Mouse (Mus musculus): Measurements from ENCODE around the gene Syt15. TPM values are rescaled to one million over a fixed set of nuclear protein-coding genes. Genes with fewer than 3 reads are reported as not detected.

Gene Syt15
- polyA plus RNA-seq, 1 experiment from 2014 or later: 1.2 TPM

- Histone ChIP-seq H3K4me2 (replicated peaks) (no peak overlapping the region), H3K4me3 (replicated peaks) (no peak overlapping the region), H3K36me3 (no peaks in the 10 kb centered on the region), H3K4me1 (no peaks in the 10 kb centered on the region), H3K27me3 (peaks cover 2% of the 10 kb centered on the region; the same call in 1 of the 2 replicates), H3K27ac (replicated peaks) (no peak overlapping the region), H3K9me3 (replicated peaks) (no peaks in the 10 kb centered on the region), H3K9ac (no peak overlapping the region)
- no peak for ATAC-seq (ENCODE audit: insufficient number of reproducible peaks, low FRiP score, low TSS enrichment, low read depth)
- WGBS: 62% methylated on average over 6 of the region's 6 CpGs
Measured at GRCm38 (mm10) chr14:34207996-34208395, 11.4 kb upstream of the Syt15 start.

GRCm38 (mm10) chr14:34208651-34209050 lies 10.7 kb upstream of the Syt15 start:
- no peaks in the 10 kb centered on the region for H3K9me3 ChIP-seq (replicated peaks)
- H3K36me3 ChIP-seq: no peaks in the 10 kb centered on the region
- no peak overlapping the region for H3K27ac ChIP-seq (replicated peaks)
- 44% methylated on average over 2 of the region's 2 CpGs for WGBS
- H3K4me2 ChIP-seq (replicated peaks): no peak overlapping the region
- no peaks in the 10 kb centered on the region for H3K27me3 ChIP-seq
- H3K4me1 ChIP-seq: no peaks in the 10 kb centered on the region
- no peak for ATAC-seq (ENCODE audit: insufficient number of reproducible peaks, low FRiP score, low TSS enrichment, low read depth)
- H3K4me3 ChIP-seq (replicated peaks): no peak overlapping the region
- H3K9ac ChIP-seq: no peak overlapping the region

DNA sequence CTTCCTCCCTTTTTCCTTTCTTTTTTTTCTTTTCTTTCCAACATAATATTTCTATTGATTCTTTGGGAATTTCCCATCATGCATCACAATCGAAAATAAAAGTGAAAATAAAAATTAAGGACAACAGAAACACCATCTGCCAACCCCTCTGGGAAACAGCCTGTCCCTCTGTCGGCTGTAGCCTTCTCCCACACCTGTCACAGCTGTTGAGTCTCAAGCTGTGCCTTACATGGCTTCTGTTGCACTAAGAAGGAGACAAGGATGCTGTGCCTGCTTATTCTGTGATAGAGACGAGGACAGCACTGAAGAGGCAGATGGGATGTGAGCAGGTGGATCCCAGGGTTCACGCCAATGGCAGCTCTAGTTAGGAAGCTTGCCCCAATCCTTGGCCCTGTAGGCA lies 10.3 kb upstream of the Syt15 start:
- Histone ChIP-seq H3K9me3 (replicated peaks) (no peaks in the 10 kb centered on the region), H3K27ac (replicated peaks) (no peak overlapping the region), H3K27me3 (no peaks in the 10 kb centered on the region), H3K4me2 (replicated peaks) (no peak overlapping the region), H3K4me3 (replicated peaks) (no peak overlapping the region), H3K4me1 (no peaks in the 10 kb centered on the region), H3K36me3 (no peaks in the 10 kb centered on the region), H3K9ac (no peak overlapping the region)
- no peak for ATAC-seq (ENCODE audit: insufficient number of reproducible peaks, low FRiP score, low TSS enrichment, low read depth)
- 53% methylated on average over 4 of the region's 4 CpGs for WGBS

- Histone ChIP-seq H3K4me3 (replicated peaks) (no peak overlapping the region), H3K9me3 (replicated peaks) (no peaks in the 10 kb centered on the region), H3K36me3 (no peaks in the 10 kb centered on the region), H3K27me3 (no peaks in the 10 kb centered on the region), H3K9ac (no peak overlapping the region), H3K27ac (replicated peaks) (no peak overlapping the region), H3K4me1 (no peaks in the 10 kb centered on the region), H3K4me2 (replicated peaks) (no peak overlapping the region)
- ATAC-seq (ENCODE audit: insufficient number of reproducible peaks, low FRiP score, low TSS enrichment, low read depth): no peak
- WGBS: 89% methylated on average over 4 of the region's 4 CpGs
Measured at GRCm38 (mm10) chr14:34209942-34210341, 9.5 kb upstream of the Syt15 start.

- no peak overlapping the region for H3K27ac ChIP-seq (replicated peaks)
- H3K4me2 ChIP-seq (replicated peaks): no peak overlapping the region
- no peak for ATAC-seq (ENCODE audit: insufficient number of reproducible peaks, low FRiP score, low TSS enrichment, low read depth)
- no peak overlapping the region for H3K9ac ChIP-seq
- H3K9me3 ChIP-seq (replicated peaks): no peaks in the 10 kb centered on the region
- H3K4me1 ChIP-seq: peaks cover 5% of the 10 kb centered on the region
- whole genome bisulfite sequencing: 68% methylated on average over 6 of the region's 6 CpGs
- H3K36me3 ChIP-seq: no peaks in the 10 kb centered on the region
- H3K27me3 ChIP-seq: peaks cover 20% of the 10 kb centered on the region
- no peak overlapping the region for H3K4me3 ChIP-seq (replicated peaks)
Measured at GRCm38 (mm10) chr14:34215451-34216127, 3.8 kb upstream of the Syt15 start.

DNA sequence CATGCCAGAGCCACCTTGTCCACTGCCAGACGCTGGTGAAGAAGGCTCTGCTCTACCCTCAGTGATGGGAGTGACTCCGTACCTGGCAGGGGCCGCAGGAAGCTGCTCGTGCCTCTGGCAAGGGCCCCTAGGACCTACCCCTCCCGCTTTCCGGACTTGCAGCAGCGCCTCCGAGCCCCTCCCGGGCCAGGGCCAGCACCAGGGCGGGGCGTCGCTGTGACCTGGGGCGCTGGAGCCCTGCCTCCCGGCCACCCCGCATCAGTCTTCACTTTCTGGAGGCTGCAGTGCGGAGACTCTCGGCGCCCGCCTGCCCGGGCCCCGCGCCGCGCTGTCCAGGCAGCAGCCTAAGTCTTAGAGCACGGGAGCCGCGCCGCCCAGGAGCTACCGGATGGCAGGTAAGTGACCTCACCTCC lies 397 bp downstream of the Syt15 start:
- Histone ChIP-seq H3K9ac (no peak overlapping the region), H3K4me2 (replicated peaks) (peak overlapping the region; percentile 54), H3K27ac (replicated peaks) (no peak overlapping the region), H3K27me3 (peaks cover 30% of the 10 kb centered on the region), H3K4me3 (replicated peaks) (peak overlapping the region; percentile 29), H3K9me3 (replicated peaks) (no peaks in the 10 kb centered on the region), H3K36me3 (no peaks in the 10 kb centered on the region), H3K4me1 (peaks cover 5% of the 10 kb centered on the region)
- 3% methylated on average over 29 of the region's 29 CpGs for WGBS
- ATAC-seq (ENCODE audit: insufficient number of reproducible peaks, low FRiP score, low TSS enrichment, low read depth): no peak

- Histone ChIP-seq H3K4me2 (replicated peaks) (peak overlapping the region; percentile 54; the same call in 1 of the 2 replicates), H3K9me3 (replicated peaks) (no peaks in the 10 kb centered on the region), H3K4me1 (peaks cover 5% of the 10 kb centered on the region), H3K27ac (replicated peaks) (no peak overlapping the region), H3K36me3 (no peaks in the 10 kb centered on the region), H3K27me3 (peaks cover 30% of the 10 kb centered on the region), H3K9ac (no peak overlapping the region), H3K4me3 (replicated peaks) (no peak overlapping the region)
- no peak for ATAC-seq (ENCODE audit: insufficient number of reproducible peaks, low FRiP score, low TSS enrichment, low read depth)
- 78% methylated on average over 5 of the region's 5 CpGs for WGBS
Measured at GRCm38 (mm10) chr14:34220426-34220825, 1.0 kb downstream of the Syt15 start.

DNA sequence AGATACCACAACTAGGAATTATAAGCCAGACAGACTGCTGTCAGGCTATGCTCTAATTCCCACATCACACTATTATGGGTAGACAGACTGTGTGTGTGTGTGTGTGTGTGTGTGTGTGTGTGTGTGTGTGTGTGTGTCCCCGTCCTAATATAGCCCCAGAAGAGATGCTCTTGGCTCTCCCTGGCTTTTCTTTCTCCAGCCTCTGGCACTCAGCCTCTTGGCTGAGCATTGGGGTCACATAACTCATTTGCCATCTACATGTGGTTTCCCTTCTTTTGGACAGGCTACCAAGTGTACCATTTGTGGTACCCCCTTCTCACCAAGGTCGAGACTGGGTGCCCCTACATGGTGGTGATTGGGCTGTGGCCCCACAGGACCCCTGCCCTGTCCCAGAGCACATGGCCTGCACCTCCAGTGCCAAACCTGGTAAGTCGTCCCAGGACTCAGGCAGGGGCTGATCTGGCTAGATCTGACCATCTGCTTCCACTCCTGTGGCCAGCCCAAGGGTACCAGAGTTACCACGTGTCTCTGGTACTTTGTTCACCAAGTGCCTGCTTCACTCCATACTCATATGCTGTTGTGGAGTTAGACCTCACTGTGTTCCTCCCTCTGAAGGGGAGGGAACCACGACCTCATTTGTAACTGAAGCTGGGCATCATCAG lies 2.2 kb downstream of the Syt15 start:
- H3K27ac ChIP-seq (replicated peaks): no peak overlapping the region

GRCm38 (mm10) chr14:34223362-34223898 lies 4.0 kb downstream of the Syt15 start:
- no peak overlapping the region for H3K27ac ChIP-seq (replicated peaks)
- no peak for ATAC-seq (ENCODE audit: insufficient number of reproducible peaks, low FRiP score, low TSS enrichment, low read depth)
- no peak overlapping the region for H3K4me3 ChIP-seq (replicated peaks)
- H3K9ac ChIP-seq: no peak overlapping the region
- 70% methylated on average over 5 of the region's 5 CpGs for WGBS
- H3K4me1 ChIP-seq: peaks cover 5% of the 10 kb centered on the region
- peaks cover 30% of the 10 kb centered on the region for H3K27me3 ChIP-seq
- no peaks in the 10 kb centered on the region for H3K9me3 ChIP-seq (replicated peaks)
- no peaks in the 10 kb centered on the region for H3K36me3 ChIP-seq
- no peak overlapping the region for H3K4me2 ChIP-seq (replicated peaks)

More for the DNA sequence above, 2.2 kb downstream of the Syt15 start:
- Histone ChIP-seq H3K4me3 (replicated peaks) (no peak overlapping the region), H3K4me1 (peaks cover 5% of the 10 kb centered on the region), H3K27me3 (peaks cover 30% of the 10 kb centered on the region), H3K4me2 (replicated peaks) (no peak overlapping the region), H3K9me3 (replicated peaks) (no peaks in the 10 kb centered on the region), H3K36me3 (no peaks in the 10 kb centered on the region), H3K9ac (no peak overlapping the region)
- no peak for ATAC-seq (ENCODE audit: insufficient number of reproducible peaks, low FRiP score, low TSS enrichment, low read depth)
- WGBS: 52% methylated on average over 5 of the region's 5 CpGs

GRCm38 (mm10) chr14:34225986-34226385 lies 6.6 kb downstream of the Syt15 start:
- Histone ChIP-seq H3K9me3 (replicated peaks) (no peaks in the 10 kb centered on the region), H3K4me2 (replicated peaks) (no peak overlapping the region), H3K9ac (no peak overlapping the region), H3K27ac (replicated peaks) (no peak overlapping the region), H3K4me3 (replicated peaks) (no peak overlapping the region), H3K36me3 (no peaks in the 10 kb centered on the region), H3K4me1 (no peaks in the 10 kb centered on the region), H3K27me3 (0 out of 2 replicates have a peak, but pooled peaks cover 7% of the 10 kb centered on the region)
- 81% methylated on average over 9 of the region's 9 CpGs for WGBS
- ATAC-seq (ENCODE audit: insufficient number of reproducible peaks, low FRiP score, low TSS enrichment, low read depth): no peak

DNA sequence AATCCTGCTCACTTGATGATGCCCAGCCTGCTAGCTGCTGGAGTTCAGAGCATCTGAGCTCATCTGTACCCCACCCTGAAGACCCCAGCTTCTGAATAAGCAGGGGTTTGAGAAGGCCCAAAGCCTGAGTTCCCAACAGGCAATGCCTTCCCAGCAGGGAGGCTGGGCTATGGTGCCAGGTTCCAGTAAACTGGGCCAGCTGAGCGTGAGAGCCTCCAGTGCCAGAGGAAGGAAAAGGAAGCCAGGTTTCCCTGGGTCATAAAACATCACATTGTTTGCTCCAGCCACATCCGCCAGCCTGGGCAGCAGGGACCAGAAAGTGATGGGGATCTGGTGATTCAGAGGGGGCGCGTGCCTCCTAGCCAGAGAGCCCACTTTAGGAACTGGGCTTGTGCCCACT lies 7.2 kb downstream of the Syt15 start:
- 77% methylated on average over 4 of the region's 4 CpGs for WGBS
- no peak for ATAC-seq (ENCODE audit: insufficient number of reproducible peaks, low FRiP score, low TSS enrichment, low read depth)

More for the DNA sequence above, 7.2 kb downstream of the Syt15 start:
- H3K27ac ChIP-seq (replicated peaks): no peak overlapping the region
- no peak overlapping the region for H3K4me2 ChIP-seq (replicated peaks)
- no peaks in the 10 kb centered on the region for H3K36me3 ChIP-seq
- H3K27me3 ChIP-seq: 0 out of 2 replicates have a peak, but pooled peaks cover 4% of the 10 kb centered on the region
- H3K9ac ChIP-seq: no peak overlapping the region
- H3K4me1 ChIP-seq: no peaks in the 10 kb centered on the region
- no peak overlapping the region for H3K4me3 ChIP-seq (replicated peaks)
- no peaks in the 10 kb centered on the region for H3K9me3 ChIP-seq (replicated peaks)

Data from embryonic facial prominence, embryonic 15.5 days (tissue).